Mouse (Mus musculus): ENCODE data around the gene Arl5c. TPM values are rescaled to one million over a fixed set of nuclear protein-coding genes. Genes with fewer than 3 reads are reported as not detected.

The Arl5c gene
- polyA plus RNA-seq, 1 experiment from 2014 or later: 4.6 TPM

DNA sequence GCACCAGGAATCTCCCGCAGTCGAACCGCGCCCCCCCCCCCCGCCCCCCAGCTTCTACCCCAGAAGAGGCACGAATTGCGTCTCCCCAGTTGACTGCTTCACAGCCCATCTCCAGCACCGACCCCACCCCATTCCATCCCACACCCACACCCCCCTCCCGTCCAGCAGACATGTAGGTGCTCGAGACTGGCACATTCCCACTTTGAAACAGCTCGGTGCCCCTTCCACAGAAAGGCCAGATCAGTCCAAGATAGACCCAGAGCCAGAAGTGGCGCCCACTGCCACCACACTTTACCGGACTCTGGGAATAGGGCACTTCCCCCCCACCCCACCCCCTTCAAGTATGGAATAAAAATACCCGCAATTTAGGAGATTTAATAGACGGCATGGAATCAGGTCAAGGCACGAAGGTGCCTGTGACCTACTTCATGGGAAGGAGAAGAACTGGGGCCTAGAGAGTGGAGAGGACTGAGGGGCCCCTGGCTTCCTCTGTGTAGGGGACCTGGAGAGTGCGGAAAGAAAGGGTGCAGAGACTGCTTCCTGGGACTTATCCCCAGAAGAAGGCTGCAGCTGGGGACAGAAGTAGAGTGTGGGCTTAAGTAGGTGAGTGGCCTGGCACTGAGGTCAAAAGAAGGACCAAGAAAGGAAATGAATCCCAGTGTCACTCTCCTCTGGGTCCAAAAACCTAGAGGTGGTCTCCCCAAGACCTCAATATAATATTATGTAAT, 9.1 kb downstream of the Arl5c start:
- no peak for DNase-seq (ENCODE audit: low spot score)
- Histone ChIP-seq H3K4me1 (ENCODE audit: control insufficient read depth, insufficient read depth, low read length) (no peaks in the 10 kb centered on the region), H3K9me3 (replicated peaks; ENCODE audit: control insufficient read depth, low read length) (no peaks in the 10 kb centered on the region), H3K27me3 (ENCODE audit: control insufficient read depth, insufficient read depth, low read length) (peaks cover 25% of the 10 kb centered on the region), H3K36me3 (replicated peaks; ENCODE audit: control insufficient read depth, insufficient read depth, low read depth, low read length) (no peaks in the 10 kb centered on the region), H3K4me3 (ENCODE audit: low read depth, low read length) (peak overlapping the region; percentile 75), H3K27ac (replicated peaks; ENCODE audit: low read depth, low read length) (no peak overlapping the region), H3K9ac (replicated peaks; ENCODE audit: low read length) (no peak overlapping the region), H3K4me2 (ENCODE audit: low read depth, low read length) (peak overlapping the region; percentile 85)
- ATAC-seq (replicated peaks; ENCODE audit: insufficient number of reproducible peaks, low FRiP score, low TSS enrichment, low read depth): no peak
- WGBS: 25% methylated on average over 13 of the region's 17 CpGs

GRCm38 (mm10) chr11:97985727-97986677, 10.0 kb downstream of the Arl5c start, which contains the start of gene Plxdc1:
Plxdc1 (minus strand) TSS chr11:97986444.
- H3K27ac ChIP-seq (replicated peaks; ENCODE audit: low read depth, low read length): no peak within 1 kb of the TSS

DNA sequence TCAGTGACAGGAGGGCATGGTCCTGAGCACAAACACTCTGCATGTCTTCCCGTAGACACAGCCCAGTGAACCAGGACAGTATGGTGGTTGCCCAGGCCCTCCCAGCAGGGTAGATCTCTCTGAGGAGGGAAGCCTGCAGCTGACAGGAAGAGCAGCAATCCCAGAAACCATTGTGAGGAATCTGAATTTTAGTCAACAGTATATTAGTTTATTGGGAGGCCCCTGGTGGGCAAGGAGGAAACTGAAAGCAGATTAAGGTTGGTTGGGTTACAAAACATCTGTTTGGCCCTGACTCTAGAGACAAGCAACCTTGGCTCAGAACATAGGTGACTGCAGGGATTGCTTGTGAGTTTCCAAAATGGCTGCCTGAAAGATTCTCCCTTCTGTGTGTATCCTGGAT, 12.0 kb downstream of the Arl5c start:
- no peaks in the 10 kb centered on the region; the same call in 1 of the 2 replicates for H3K4me1 ChIP-seq (ENCODE audit: control insufficient read depth, insufficient read depth, low read length)
- no peak overlapping the region for H3K4me2 ChIP-seq (ENCODE audit: low read depth, low read length)
- peaks cover 25% of the 10 kb centered on the region for H3K27me3 ChIP-seq (ENCODE audit: control insufficient read depth, insufficient read depth, low read length)
- H3K9ac ChIP-seq (replicated peaks; ENCODE audit: low read length): no peak overlapping the region
- DNase-seq (ENCODE audit: low spot score) (no peak), ATAC-seq (replicated peaks; ENCODE audit: insufficient number of reproducible peaks, low FRiP score, low TSS enrichment, low read depth) (no peak)
- no peaks in the 10 kb centered on the region for H3K9me3 ChIP-seq (replicated peaks; ENCODE audit: control insufficient read depth, low read length)
- no peaks in the 10 kb centered on the region for H3K36me3 ChIP-seq (replicated peaks; ENCODE audit: control insufficient read depth, insufficient read depth, low read depth, low read length)
- WGBS: 67% methylated on average over 1 of the region's 1 CpGs
- no peak overlapping the region for H3K4me3 ChIP-seq (ENCODE audit: low read depth, low read length)
- H3K27ac ChIP-seq (replicated peaks; ENCODE audit: low read depth, low read length): no peak overlapping the region

More at GRCm38 (mm10) chr11:97985727-97986677, 10.0 kb downstream of the Arl5c start, which contains the start of gene Plxdc1:
- no peaks in the 10 kb centered on the region for H3K36me3 ChIP-seq (replicated peaks; ENCODE audit: control insufficient read depth, insufficient read depth, low read depth, low read length)
- peak within 1 kb of the TSS; percentile 61 for H3K9ac ChIP-seq (replicated peaks; ENCODE audit: low read length)
- H3K4me1 ChIP-seq (ENCODE audit: control insufficient read depth, insufficient read depth, low read length): no peaks in the 10 kb centered on the region
- H3K4me3 ChIP-seq (ENCODE audit: low read depth, low read length): peak within 1 kb of the TSS; percentile 75
- ATAC-seq (replicated peaks; ENCODE audit: insufficient number of reproducible peaks, low FRiP score, low TSS enrichment, low read depth) (no peak), DNase-seq (ENCODE audit: low spot score) (peak; percentile 43)
- peak within 1 kb of the TSS; percentile 85 for H3K4me2 ChIP-seq (ENCODE audit: low read depth, low read length)
- WGBS: 3% methylated on average over 55 of the region's 74 CpGs
- H3K27me3 ChIP-seq (ENCODE audit: control insufficient read depth, insufficient read depth, low read length): peaks cover 25% of the 10 kb centered on the region
- no peaks in the 10 kb centered on the region for H3K9me3 ChIP-seq (replicated peaks; ENCODE audit: control insufficient read depth, low read length)

DNA sequence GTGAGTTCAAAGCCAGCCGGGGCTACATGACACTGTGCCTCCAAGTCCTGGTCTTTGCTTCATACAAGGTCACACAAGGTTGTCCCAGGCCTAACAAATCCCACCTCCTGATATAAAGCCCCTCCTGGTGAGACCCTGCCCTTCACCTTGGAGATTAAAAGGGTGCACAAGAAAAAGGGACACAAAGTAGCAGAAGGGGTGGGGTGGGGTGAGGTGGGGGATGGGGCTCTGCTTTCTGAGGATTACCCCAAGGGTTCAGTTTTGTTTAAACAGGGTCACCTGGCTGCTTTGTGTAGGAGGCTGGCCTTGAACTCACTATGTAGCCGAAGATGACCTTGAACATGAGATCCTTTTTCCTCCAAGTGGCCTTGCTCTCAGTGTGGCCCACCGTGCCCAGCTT, 12.5 kb downstream of the Arl5c start:
- no peaks in the 10 kb centered on the region; the same call in 1 of the 2 replicates for H3K4me1 ChIP-seq (ENCODE audit: control insufficient read depth, insufficient read depth, low read length)
- H3K27me3 ChIP-seq (ENCODE audit: control insufficient read depth, insufficient read depth, low read length): peaks cover 25% of the 10 kb centered on the region
- no peak overlapping the region for H3K4me2 ChIP-seq (ENCODE audit: low read depth, low read length)
- DNase-seq (ENCODE audit: low spot score) (no peak), ATAC-seq (replicated peaks; ENCODE audit: insufficient number of reproducible peaks, low FRiP score, low TSS enrichment, low read depth) (no peak)
- H3K36me3 ChIP-seq (replicated peaks; ENCODE audit: control insufficient read depth, insufficient read depth, low read depth, low read length): no peaks in the 10 kb centered on the region
- no peak overlapping the region for H3K27ac ChIP-seq (replicated peaks; ENCODE audit: low read depth, low read length)
- H3K9me3 ChIP-seq (replicated peaks; ENCODE audit: control insufficient read depth, low read length): no peaks in the 10 kb centered on the region
- H3K9ac ChIP-seq (replicated peaks; ENCODE audit: low read length): no peak overlapping the region
- 85% methylated on average over 3 of the region's 3 CpGs for WGBS
- H3K4me3 ChIP-seq (ENCODE audit: low read depth, low read length): no peak overlapping the region

DNA sequence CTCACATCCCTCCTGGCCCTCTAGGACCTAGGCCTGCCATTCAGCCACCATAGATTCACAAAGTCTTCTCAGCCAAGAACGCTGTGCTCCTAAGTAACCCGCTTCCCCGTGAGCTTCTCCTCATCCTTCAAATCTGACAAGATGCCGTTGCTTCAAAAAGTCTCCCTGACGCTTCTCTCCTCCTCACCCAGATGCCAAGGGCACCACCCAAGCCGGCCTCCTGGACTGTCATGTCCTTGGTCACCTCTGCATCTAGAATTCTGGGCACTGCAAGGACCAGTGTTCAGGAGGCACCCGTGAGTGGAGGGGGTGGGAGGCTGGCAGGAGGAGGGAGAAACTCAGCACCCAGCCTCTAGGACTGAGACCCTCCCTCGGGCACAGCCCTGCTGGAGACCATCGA, 13.3 kb downstream of the Arl5c start:
- Histone ChIP-seq H3K27ac (replicated peaks; ENCODE audit: low read depth, low read length) (no peak overlapping the region), H3K4me3 (ENCODE audit: low read depth, low read length) (no peak overlapping the region), H3K27me3 (ENCODE audit: control insufficient read depth, insufficient read depth, low read length) (peaks cover 25% of the 10 kb centered on the region), H3K9me3 (replicated peaks; ENCODE audit: control insufficient read depth, low read length) (no peaks in the 10 kb centered on the region), H3K4me1 (ENCODE audit: control insufficient read depth, insufficient read depth, low read length) (no peaks in the 10 kb centered on the region; the same call in 1 of the 2 replicates), H3K9ac (replicated peaks; ENCODE audit: low read length) (no peak overlapping the region), H3K4me2 (ENCODE audit: low read depth, low read length) (no peak overlapping the region), H3K36me3 (replicated peaks; ENCODE audit: control insufficient read depth, insufficient read depth, low read depth, low read length) (no peaks in the 10 kb centered on the region)
- 87% methylated on average over 9 of the region's 9 CpGs for WGBS
- no peak for DNase-seq (ENCODE audit: low spot score)
- ATAC-seq (replicated peaks; ENCODE audit: insufficient number of reproducible peaks, low FRiP score, low TSS enrichment, low read depth): no peak

GRCm38 (mm10) chr11:97980531-97980966, 15.4 kb downstream of the Arl5c start:
- Histone ChIP-seq H3K9me3 (replicated peaks; ENCODE audit: control insufficient read depth, low read length) (no peaks in the 10 kb centered on the region), H3K4me2 (ENCODE audit: low read depth, low read length) (no peak overlapping the region), H3K36me3 (replicated peaks; ENCODE audit: control insufficient read depth, insufficient read depth, low read depth, low read length) (no peaks in the 10 kb centered on the region), H3K27me3 (ENCODE audit: control insufficient read depth, insufficient read depth, low read length) (peaks cover 8% of the 10 kb centered on the region), H3K27ac (replicated peaks; ENCODE audit: low read depth, low read length) (no peak overlapping the region), H3K4me1 (ENCODE audit: control insufficient read depth, insufficient read depth, low read length) (no peaks in the 10 kb centered on the region; the same call in 1 of the 2 replicates), H3K4me3 (ENCODE audit: low read depth, low read length) (no peak overlapping the region), H3K9ac (replicated peaks; ENCODE audit: low read length) (no peak overlapping the region)
- ATAC-seq (replicated peaks; ENCODE audit: insufficient number of reproducible peaks, low FRiP score, low TSS enrichment, low read depth): no peak
- DNase-seq (ENCODE audit: low spot score): peak; percentile 59
- 25% methylated on average over 9 of the region's 9 CpGs for WGBS

GRCm38 (mm10) chr11:97979824-97980495, 16.0 kb downstream of the Arl5c start:
- Histone ChIP-seq H3K27me3 (ENCODE audit: control insufficient read depth, insufficient read depth, low read length) (peaks cover 2% of the 10 kb centered on the region), H3K9ac (replicated peaks; ENCODE audit: low read length) (no peak overlapping the region), H3K4me1 (ENCODE audit: control insufficient read depth, insufficient read depth, low read length) (no peaks in the 10 kb centered on the region; the same call in 1 of the 2 replicates), H3K4me3 (ENCODE audit: low read depth, low read length) (no peak overlapping the region), H3K4me2 (ENCODE audit: low read depth, low read length) (no peak overlapping the region), H3K36me3 (replicated peaks; ENCODE audit: control insufficient read depth, insufficient read depth, low read depth, low read length) (no peaks in the 10 kb centered on the region), H3K27ac (replicated peaks; ENCODE audit: low read depth, low read length) (no peak overlapping the region), H3K9me3 (replicated peaks; ENCODE audit: control insufficient read depth, low read length) (no peaks in the 10 kb centered on the region)
- no peak for ATAC-seq (replicated peaks; ENCODE audit: insufficient number of reproducible peaks, low FRiP score, low TSS enrichment, low read depth)
- DNase-seq (ENCODE audit: low spot score): no peak
- 50% methylated on average over 10 of the region's 10 CpGs for WGBS
